Mouse (Mus musculus) hindbrain, postnatal 0 days (tissue): ENCODE measurements around the gene Arhgef39. TPM values are rescaled to one million over a fixed set of nuclear protein-coding genes. Genes with fewer than 3 reads are reported as not detected.

Experiments used
- ATAC-seq: fragments of 200-750 bp; cut with Nextera tagmentation; 2 replicates; pipeline ENCODE4 v1.8.0; 2017; ENCODE audit warnings: mild to moderate bottlenecking, moderate TSS enrichment, moderate library complexity
- DNase-seq: peaks from one replicate; pipeline ENCODE4 v3.0.0-alpha.2; 2015; ENCODE audit warnings: low spot score
- H3K27ac ChIP-seq: fragments of 300-500 bp; sonication (generic); 2 replicates; pipeline ENCODE4 v1.5.1; 2014; ENCODE audit warnings: mild to moderate bottlenecking
- H3K27me3 ChIP-seq: fragments of 300-500 bp; sonication (generic); 2 replicates; pipeline ENCODE4 v1.6.1; 2014; ENCODE audit warnings: low read length, mixed read lengths; ENCODE audit not compliant: insufficient read depth
- H3K36me3 ChIP-seq: fragments of 300-500 bp; sonication (generic); 2 replicates; pipeline ENCODE4 v1.6.1; 2014; ENCODE audit warnings: low read length, mixed read lengths; ENCODE audit not compliant: insufficient read depth
- H3K4me1 ChIP-seq: fragments of 300-500 bp; sonication (generic); 2 replicates; pipeline ENCODE4 v1.6.1; 2014; ENCODE audit warnings: antibody characterized with exemption, low read length, mixed read lengths; ENCODE audit not compliant: insufficient read depth
- H3K4me2 ChIP-seq: fragments of 300-500 bp; sonication (generic); 2 replicates; pipeline ENCODE4 v1.6.1; 2014; ENCODE audit warnings: low read depth, mild to moderate bottlenecking, low read length, moderate library complexity, mixed read lengths
- H3K4me3 ChIP-seq: fragments of 300-500 bp; sonication (generic); 2 replicates; pipeline ENCODE4 v1.5.1; 2014; ENCODE audit warnings: low read length
- H3K9ac ChIP-seq: fragments of 300-500 bp; sonication (generic); replicated peaks from 2 replicates; pipeline ENCODE4 v1.6.1; 2014; ENCODE audit warnings: mild to moderate bottlenecking, low read length, moderate library complexity, mixed read lengths
- H3K9me3 ChIP-seq: fragments of 300-500 bp; sonication (generic); 2 replicates; pipeline ENCODE4 v1.6.1; 2016; ENCODE audit warnings: low read length, mixed read lengths
- CTCF ChIP-seq: IDR thresholded peaks from 2 replicates; pipeline ENCODE4 v1.5.1; 2016; ENCODE audit warnings: antibody characterized with exemption, control low read depth, low read depth
- WGBS: fragments of 180-500 bp; shearing (Covaris S2); extraction: QIAGEN DNeasy Blood & Tissue Kit; methylation state at CpG from one replicate; pipeline ENCODE4 v1.1.7; 2014; 5-methylcytosine and 5-hydroxymethylcytosine counted together
- polyA plus RNA-seq: library from polyadenylated mRNA; unstranded; fragments of >200 nt; fragmentation: Nextera tagmentation; extraction: Ambion mirVana; gene quantifications from 2 replicates; pipeline ENCODE4 v1.2.1, GENCODE M21; 2015
- total RNA-seq: library from RNA; depleted of rRNA; stranded (reverse); fragments of >200 nt; gene quantifications from 2 replicates; pipeline ENCODE4 v1.2.3, GENCODE M21; 2014

The Arhgef39 gene
- total and polyA plus RNA-seq, 2 experiments from 2014 or later, result 4.5 to 6.9 TPM

DNA sequence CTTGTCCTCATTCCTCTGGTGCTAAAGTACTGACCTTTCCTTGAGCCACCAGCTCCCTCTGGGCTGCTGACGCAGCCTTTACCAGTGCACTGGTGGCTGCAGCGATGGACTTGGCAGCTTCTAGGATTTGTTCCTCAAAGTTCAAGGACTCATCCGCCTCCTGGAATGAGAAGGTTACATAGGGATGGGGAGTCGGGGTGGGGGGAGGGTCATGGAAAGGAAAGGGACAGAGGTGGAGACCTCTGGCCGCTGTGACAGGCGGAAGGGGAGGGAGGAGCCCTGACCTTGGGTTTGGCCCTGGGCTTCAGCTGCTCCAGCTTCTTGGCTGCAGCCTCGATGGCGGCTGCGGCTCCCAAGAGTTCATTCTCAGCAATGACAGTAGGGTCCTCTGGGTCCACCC is 33.8 kb upstream of the Arhgef39 start:
- no peak for ATAC-seq
- peaks cover 65% of the 10 kb centered on the region for H3K36me3 ChIP-seq
- 82% methylated on average over 9 of the region's 9 CpGs for WGBS

GRCm38 (mm10) chr4:43530581-43530980 is 31.1 kb upstream of the Arhgef39 start:
- TF ChIP-seq CTCF, result peak; percentile 86
- 29% methylated on average over 7 of the region's 7 CpGs for WGBS
- Histone ChIP-seq H3K4me3 (no peak overlapping the region), H3K36me3 (peaks cover 40% of the 10 kb centered on the region), H3K9ac (no peak overlapping the region), H3K9me3 (no peaks in the 10 kb centered on the region), H3K27ac (no peak overlapping the region), H3K27me3 (no peaks in the 10 kb centered on the region), H3K4me2 (no peak overlapping the region), H3K4me1 (no peaks in the 10 kb centered on the region)
- DNase-seq, result peak; percentile 86
- peak; percentile 62; the same call in 1 of the 2 replicates for ATAC-seq

More for the DNA sequence above, 33.8 kb upstream of the Arhgef39 start:
- Histone ChIP-seq H3K9me3 (no peaks in the 10 kb centered on the region), H3K9ac (no peak overlapping the region), H3K4me2 (no peak overlapping the region), H3K27ac (no peak overlapping the region), H3K27me3 (no peaks in the 10 kb centered on the region), H3K4me3 (no peak overlapping the region), H3K4me1 (no peaks in the 10 kb centered on the region)
- no peak for TF ChIP-seq CTCF
- DNase-seq, result no peak

GRCm38 (mm10) chr4:43530081-43530501 is 30.6 kb upstream of the Arhgef39 start:
- Histone ChIP-seq H3K36me3 (peaks cover 35% of the 10 kb centered on the region), H3K4me3 (no peak overlapping the region), H3K9ac (no peak overlapping the region), H3K9me3 (no peaks in the 10 kb centered on the region), H3K27ac (no peak overlapping the region), H3K4me2 (no peak overlapping the region), H3K27me3 (no peaks in the 10 kb centered on the region), H3K4me1 (no peaks in the 10 kb centered on the region)
- WGBS, result 63% methylated on average over 8 of the region's 8 CpGs
- TF ChIP-seq CTCF, result no peak
- DNase-seq, result no peak
- 0 out of 2 replicates have a peak, but pooled peaks have one; percentile 19 for ATAC-seq

GRCm38 (mm10) chr4:43528487-43528886 is 29.0 kb upstream of the Arhgef39 start:
- TF ChIP-seq CTCF, result no peak
- Histone ChIP-seq H3K9ac (no peak overlapping the region), H3K4me3 (no peak overlapping the region), H3K9me3 (no peaks in the 10 kb centered on the region), H3K27me3 (no peaks in the 10 kb centered on the region), H3K4me2 (no peak overlapping the region), H3K27ac (no peak overlapping the region), H3K36me3 (peaks cover 22% of the 10 kb centered on the region), H3K4me1 (peaks cover 8% of the 10 kb centered on the region)
- ATAC-seq, result no peak
- WGBS, result 77% methylated on average over 9 of the region's 9 CpGs
- DNase-seq, result no peak

DNA sequence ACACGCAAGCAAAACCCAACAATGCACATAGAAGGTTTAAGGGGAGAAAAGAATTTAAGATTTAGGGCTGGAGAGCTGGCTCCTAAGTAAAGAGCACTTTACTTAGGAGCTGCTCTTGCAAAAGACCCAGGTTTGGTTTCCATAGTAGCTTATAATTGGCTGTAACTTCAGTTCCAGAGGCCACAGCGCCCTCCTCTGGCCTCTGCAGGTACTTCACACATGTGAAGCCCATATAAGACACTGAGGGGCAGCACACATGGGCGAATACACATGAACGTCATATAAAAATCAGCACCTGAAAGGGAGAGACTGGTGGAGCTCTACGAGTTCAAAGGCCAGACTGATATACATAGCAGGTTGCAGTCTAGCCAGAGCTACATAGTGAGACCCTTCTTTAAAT is 28.4 kb upstream of the Arhgef39 start:
- DNase-seq (no peak), ATAC-seq (no peak)
- Histone ChIP-seq H3K9me3 (no peaks in the 10 kb centered on the region), H3K4me3 (no peak overlapping the region), H3K27me3 (no peaks in the 10 kb centered on the region; the same call in 1 of the 2 replicates), H3K4me2 (no peak overlapping the region), H3K9ac (no peak overlapping the region), H3K27ac (no peak overlapping the region), H3K4me1 (peaks cover 8% of the 10 kb centered on the region), H3K36me3 (peaks cover 16% of the 10 kb centered on the region)
- 71% methylated on average over 5 of the region's 5 CpGs for WGBS
- TF ChIP-seq CTCF, result peak; percentile 47

DNA sequence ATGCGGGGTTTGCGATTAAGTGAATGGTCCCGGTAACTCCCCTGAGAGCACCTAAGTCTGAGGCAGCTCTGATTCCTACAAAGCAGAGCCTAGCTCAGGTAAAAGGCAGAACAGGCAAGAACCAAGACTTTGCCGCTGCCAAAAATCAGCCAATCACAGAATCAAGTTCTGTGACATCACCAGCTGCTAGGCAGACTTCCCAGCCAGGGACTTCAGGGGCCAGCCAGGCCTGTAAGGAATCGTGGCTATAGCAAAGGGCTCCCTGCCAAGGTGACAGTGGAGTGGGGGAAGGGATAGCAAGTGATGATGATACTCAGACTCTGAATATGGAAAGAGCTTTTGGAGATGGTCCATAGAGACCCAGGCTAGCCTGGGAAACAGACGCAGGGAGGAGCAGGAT is 20.5 kb upstream of the Arhgef39 start:
- ATAC-seq (peak; percentile 73), DNase-seq (peak; percentile 91)
- 15% methylated on average over 6 of the region's 6 CpGs for WGBS
- Histone ChIP-seq H3K4me1 (peaks cover 8% of the 10 kb centered on the region), H3K4me2 (peak overlapping the region; percentile 47), H3K9me3 (no peaks in the 10 kb centered on the region), H3K4me3 (peak overlapping the region; percentile 16; the same call in 1 of the 2 replicates), H3K9ac (no peak overlapping the region), H3K27ac (no peak overlapping the region), H3K27me3 (no peaks in the 10 kb centered on the region; the same call in 1 of the 2 replicates), H3K36me3 (no peaks in the 10 kb centered on the region)
- TF ChIP-seq CTCF, result no peak

DNA sequence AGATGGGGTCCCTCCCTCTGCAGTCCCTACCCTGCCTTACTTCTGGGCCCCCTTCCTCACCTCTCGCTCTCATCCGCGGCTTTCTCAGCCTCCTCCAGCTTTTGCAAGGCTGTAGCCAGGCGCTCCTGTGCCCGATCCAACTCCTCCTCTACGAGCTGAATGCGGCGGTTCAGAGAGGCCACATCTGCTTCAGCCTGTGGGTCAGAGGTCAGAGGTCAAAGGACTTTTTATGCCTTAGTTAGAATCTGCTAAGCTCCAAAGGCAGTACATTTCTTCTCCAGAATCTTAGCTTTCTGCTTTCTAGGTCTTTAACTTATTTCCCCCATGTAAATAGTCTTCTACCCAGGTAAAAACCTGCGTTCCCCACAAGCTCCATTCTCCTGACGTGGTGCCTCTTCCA is 20.1 kb upstream of the Arhgef39 start:
- no peak overlapping the region for H3K9ac ChIP-seq
- no peak for TF ChIP-seq CTCF
- no peak for DNase-seq
- H3K9me3 ChIP-seq, result no peaks in the 10 kb centered on the region
- peak overlapping the region; percentile 47 for H3K4me2 ChIP-seq
- H3K27ac ChIP-seq, result no peak overlapping the region
- 16% methylated on average over 10 of the region's 10 CpGs for WGBS
- ATAC-seq, result no peak
- no peaks in the 10 kb centered on the region for H3K36me3 ChIP-seq
- H3K4me1 ChIP-seq, result peaks cover 8% of the 10 kb centered on the region
- no peaks in the 10 kb centered on the region; the same call in 1 of the 2 replicates for H3K27me3 ChIP-seq
- peak overlapping the region; percentile 16; the same call in 1 of the 2 replicates for H3K4me3 ChIP-seq
